Mouse (Mus musculus): ENCODE data around the gene Brms1. TPM values are rescaled to one million over a fixed set of nuclear protein-coding genes. Genes with fewer than 3 reads are reported as not detected.

Gene Brms1
- total RNA-seq, 2 experiments from 2014 or later, result 22.6 to 32.0 TPM

DNA sequence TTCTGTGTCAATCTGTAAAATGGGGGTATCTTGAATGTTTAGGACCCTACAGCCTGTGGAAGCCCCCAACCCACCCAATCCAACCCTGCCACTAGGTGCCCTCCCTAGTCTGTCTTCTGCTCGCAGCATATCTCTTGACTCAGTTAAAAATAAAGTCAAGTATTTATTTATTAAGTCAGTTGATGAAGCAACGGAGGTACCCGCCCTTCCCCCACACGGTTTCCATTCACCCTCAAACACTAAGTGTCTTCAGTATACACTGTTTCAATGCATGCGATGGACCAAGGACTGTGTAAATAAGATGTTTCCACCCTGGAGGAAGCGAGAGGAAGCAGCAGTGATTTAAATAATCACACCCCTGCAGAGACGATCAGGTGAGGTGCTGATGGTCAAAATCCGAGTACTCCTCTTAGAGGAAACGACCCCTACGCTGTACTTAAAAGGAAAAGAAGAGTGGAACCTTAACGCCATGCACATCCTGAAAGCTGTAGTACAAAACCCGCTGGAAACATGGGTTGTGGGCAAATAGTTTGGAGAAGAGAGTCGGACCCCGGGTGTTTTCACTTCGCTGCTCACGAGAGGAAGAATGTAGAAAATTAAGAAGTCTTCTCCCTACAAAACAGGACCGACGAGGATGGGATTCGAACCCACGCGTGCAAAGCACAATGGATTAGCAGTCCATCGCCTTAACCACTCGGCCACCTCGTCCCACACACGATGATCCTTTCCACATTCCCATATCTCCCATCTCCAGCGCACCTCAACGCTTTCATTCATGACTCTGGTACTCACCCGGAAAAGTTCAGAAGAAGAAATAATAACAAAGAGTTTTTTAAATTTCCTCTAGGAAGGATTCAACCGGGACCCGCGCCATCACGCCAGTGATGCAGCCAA lies 3.2 kb upstream of the Brms1 start:
- peak; percentile 89 to 90 for DNase-seq (ENCODE audit: low spot score in 2 of 2)

DNA sequence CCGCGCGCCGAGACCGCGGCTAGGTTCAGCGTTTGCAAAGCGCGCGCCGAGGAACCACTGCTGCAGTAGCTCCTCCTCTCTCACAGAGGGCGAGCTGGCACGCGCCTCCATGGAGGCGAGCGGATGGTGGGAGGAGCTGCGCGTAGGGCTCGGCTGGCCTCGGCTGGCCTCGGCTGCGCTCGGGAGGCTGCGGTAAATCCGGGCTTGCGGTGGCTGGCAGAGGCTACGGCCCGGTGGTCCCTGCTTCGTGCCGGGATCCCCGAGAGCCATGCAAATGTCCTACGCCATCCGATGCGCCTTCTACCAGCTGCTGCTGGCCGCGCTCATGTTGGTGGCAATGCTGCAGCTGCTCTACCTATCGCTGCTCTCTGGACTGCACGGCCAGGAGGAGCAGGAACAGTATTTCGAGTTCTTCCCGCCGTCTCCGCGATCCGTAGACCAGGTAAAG lies 2.4 kb upstream of the Brms1 start, which contains the start of the genes B4gat1 and AC124502.3:
Gene B4gat1, plus strand, starts transcription at position 118 of the 448 bp plus-strand sequence.
Gene AC124502.3, plus strand, starts transcription at position 183 of the 448 bp plus-strand sequence.
- peak; percentile 88 to 94 for DNase-seq (ENCODE audit: low spot score in 2 of 2)

DNA sequence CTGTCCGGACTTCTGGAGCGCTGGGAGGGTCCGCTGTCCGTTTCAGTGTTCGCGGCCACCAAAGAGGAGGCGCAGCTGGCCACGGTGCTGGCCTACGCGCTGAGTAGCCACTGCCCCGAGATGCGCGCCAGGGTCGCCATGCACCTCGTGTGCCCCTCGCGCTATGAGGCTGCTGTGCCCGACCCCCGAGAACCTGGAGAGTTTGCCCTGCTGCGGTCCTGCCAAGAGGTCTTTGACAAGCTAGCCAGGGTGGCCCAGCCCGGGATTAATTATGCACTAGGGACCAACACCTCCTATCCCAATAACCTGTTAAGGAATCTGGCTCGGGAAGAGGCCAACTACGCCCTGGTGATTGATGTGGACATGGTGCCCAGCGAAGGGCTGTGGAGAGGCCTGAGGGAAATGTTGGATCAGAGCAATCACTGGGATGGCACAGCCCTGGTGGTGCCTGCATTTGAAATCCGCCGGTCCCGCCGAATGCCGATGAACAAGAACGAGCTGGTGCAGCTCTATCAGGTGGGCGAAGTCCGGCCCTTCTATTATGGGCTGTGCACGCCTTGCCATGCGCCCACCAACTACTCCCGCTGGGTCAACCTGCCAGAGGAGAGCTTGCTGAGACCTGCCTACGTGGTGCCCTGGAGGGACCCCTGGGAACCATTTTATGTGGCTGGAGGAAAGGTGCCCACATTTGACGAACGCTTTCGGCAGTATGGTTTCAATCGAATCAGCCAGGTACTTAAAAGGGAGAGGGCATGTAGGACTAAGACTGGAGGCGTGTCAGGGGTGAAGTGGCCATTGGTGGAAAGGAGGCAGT lies 1.6 kb upstream of the Brms1 start:
- DNase-seq (ENCODE audit: low spot score in 2 of 2), result peak in 1 of 2 experiments; percentile 32

DNA sequence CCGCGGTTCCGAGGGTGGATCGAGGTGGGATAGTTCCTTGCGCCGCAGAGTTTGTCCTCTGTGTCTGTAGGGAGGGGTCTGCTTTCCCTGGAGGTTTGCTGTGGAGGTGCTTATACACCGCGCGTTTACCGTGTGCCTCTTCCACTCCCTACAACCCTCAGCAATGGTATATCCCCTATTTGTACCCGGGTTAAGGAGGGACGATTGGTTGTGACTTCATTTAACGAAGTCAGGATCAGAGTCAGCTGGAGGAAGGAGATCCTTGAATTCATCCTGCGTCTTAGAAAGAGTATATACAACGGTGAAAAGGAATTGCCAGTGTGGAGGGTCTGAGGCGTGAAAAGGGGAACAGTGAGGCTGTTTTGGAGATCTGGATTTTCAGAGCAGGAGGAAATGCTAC lies 434 bp downstream of the Brms1 start:
- no peak for DNase-seq (ENCODE audit: low spot score in 2 of 2)

DNA sequence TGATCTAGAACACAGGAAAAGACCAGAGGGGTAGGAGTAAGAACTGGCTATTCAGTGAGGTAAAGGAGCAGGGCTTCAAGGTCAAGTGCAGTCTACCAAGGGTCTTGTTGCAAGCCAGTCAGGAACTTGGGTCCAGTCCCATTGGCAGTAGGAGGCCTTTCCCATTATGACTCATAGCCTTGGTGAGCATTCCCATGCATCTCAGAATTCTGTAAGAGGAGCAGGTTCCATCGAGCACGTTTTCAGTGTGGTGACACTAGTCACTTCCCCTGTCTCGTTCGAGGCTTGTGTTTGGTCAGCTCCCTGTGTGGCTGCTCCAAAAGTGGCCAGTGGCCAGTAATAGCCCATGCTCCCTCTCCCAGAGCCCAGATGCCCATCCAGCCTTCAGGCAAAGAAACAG lies 4.4 kb downstream of the Brms1 start:
- DNase-seq (ENCODE audit: low spot score in 2 of 2), result no peak

DNA sequence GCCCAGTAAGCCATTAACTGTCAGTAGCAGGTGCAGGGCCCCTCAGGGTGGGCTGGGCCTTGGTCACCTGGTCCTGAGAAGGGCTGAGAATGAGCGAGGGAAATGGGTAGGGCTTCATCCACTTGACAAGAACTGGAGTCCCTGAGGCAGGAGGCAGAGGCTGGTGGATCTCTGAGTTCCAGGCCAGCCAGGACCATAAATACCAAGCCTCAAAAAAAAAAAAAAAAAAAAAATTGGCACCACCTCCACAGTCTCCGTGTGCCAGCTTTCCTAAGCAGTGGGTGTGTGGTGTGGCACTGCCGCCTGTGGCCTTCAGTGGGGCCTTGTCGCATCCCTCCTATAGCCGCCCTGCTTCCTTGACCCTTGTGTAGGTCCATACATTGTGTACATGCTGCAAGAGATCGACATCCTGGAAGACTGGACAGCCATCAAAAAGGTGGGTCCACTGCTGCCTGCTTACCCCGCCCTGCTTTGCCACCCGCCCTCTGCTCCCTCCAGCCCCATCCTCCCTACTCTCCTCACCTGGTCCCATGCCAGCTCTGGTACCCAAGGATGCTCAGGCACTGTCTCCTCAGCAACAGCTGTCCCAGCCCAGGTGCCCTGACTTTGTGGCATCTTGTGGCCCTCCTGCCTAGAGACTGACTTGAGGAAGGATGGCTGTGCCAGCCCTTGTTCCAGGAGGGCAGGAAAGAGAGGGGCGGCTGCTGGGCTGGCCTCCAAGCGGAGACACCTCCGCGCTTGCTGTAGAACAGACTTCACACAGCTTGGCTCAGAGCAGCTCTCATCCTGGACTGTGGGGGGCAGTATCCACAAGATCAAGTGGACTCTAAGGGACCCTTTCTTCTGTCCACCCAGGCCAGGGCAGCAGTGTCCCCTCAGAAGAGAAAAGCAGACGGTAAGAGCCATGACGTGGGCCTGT lies 7.2 kb downstream of the Brms1 start:
- DNase-seq (ENCODE audit: low spot score in 2 of 2), result peak; percentile 70 to 82

DNA sequence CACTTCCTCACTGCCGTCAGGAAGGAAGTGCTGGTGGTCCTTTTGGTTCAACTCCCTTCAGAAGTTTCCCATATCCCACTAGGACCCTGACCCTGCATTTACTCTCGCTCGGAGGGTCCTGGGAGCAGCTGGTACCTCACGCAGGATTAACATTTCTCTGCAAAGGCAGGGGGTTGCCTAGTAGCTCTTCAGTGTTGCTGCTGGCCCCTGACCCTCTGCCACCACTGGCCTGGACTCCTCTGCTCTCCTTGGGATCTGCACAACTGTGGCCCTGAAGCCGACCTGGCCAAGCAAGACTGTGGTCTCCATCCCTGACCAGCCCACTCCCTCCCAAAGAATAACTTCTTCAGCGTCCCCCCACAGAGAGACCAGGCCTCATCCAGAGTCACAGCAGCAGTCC lies 8.2 kb downstream of the Brms1 start:
- no peak for DNase-seq (ENCODE audit: low spot score in 2 of 2)

DNA sequence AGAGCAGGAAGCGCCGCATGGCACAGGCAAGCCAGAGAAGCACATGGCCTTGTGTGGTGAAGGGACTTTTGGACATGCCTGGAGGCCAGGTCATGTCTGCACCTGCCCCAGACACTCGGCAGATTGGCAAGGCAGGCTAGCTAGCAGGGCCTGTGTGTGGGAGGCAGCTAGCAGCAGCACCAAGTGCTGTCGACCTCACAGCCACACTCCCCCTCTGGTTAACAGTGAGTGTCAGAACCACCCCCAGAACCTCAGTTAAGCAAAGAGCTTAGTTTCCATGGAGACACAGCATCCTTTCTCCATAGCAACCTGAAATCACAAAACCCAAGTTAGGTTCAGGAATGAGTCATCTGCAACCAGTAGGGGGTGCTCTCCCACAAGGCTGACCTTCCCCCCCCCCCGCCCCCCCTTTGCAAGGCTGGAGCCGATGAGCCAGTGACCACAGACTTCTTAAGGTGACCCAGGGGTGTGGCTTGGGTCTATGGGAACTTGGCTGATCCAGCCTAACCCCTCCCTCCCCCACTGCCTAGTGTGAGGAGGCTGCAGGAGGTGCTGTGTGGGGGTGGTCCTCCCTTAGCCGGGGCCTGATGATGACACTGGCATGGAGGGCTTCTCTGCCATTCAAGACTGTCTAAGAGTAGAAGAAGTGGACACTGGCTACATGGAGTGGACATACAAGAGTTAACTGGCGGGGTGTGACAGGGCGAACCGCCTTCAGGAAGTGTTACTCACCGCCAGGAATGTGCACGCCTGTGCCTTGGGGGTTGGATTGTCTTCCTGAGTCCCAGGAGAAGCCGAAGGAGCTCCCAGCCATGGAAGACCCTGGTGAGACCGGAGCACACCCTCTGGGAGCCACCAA lies 9.1 kb downstream of the Brms1 start, which contains the start of gene Rin1:
Gene Rin1, plus strand, starts transcription at position 435 of the 859 bp plus-strand sequence.
- DNase-seq (ENCODE audit: low spot score in 2 of 2), result peak; percentile 69 to 84

DNA sequence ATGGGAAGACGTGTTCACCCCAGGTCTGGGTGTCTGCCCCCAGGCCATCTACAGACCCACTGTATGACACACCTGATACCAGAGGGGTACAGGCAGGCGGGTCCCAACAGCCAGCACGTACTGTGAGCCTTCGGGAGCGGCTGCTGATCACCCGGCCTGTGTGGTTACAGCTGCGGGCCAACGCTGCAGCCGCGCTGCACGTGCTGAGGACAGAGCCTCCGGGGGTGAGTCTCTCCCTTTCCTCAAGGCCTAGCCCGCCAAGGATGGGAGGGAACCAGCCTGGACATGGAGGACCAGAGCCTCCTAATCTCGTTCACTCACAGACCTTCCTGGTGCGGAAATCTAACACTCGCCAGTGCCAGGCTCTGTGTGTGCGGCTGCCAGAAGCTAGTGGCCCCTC lies 9.9 kb downstream of the Brms1 start:
- DNase-seq (ENCODE audit: low spot score in 2 of 2), result peak in 1 of 2 experiments; percentile 42

DNA sequence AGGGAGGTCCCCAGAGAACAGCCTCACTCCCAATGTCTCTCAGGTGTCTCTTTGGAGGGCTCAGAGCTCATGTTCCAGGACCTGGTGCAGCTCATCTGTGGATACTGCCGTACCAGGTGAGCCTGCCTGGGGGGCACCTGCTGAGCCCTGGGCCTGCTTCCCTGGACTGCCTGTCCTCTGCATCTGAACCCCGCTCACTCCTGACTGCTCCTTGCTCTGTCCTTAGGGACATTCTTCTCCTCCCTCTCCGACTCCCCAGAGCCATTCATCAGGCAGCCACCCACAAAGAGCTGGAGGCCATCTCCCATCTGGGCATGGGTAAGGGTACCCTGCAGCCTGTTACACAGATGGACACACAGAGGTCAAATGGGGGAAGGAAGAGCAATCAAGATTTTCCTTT lies 10.4 kb downstream of the Brms1 start:
- no peak for DNase-seq (ENCODE audit: low spot score in 2 of 2)

DNA sequence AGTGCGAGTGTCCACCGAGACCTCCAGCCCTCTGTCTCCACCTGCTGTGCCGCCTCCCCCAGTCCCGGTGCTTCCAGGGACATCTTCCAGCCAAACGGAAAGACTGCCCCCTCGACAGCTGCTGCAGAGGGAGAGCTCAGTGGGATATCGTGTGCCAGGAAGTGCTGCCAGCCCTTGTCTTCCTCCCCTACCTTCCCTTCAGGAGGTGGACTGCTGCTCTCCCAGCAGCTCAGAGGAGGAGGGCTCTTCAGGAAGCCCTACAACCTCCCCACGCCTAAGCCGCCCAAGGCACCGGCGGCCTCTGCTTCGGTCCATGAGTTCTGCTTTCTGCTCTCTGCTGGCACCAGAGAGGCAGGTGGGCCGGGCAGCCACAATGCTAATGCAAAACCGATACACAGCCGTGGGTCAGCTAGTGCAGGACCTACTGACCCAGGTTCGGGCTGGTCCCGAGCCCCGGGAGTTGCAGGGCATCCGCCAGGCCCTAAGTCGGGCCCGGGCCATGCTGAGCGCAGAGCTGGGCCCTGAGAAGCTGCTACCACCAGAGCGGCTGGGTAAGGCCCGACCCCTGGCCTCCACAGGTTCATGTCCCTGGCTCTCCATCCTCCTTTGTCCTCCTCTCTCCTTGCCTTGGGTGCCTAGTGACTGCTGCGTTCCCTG lies 11.1 kb downstream of the Brms1 start:
- peak; percentile 72 to 79 for DNase-seq (ENCODE audit: low spot score in 2 of 2)

DNA sequence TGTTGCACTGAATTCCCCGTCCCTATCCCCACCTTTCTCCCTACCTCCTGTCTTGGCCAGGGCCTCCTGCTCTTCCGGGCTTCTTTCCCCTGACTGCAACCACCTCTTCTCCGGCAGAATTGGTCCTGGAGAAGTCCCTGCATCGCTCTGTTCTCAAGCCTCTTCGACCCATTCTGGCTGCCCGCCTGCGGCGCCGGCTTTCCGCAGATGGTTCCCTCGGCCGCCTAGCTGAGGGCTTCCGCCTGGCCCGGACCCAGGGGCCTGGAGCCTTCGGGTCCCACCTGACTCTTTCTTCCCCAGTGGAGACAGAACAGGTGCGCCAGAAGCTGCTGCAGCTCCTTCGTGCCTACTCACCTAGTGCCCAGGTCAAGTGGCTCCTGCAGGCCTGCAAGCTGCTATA lies 11.7 kb downstream of the Brms1 start:
- no peak for DNase-seq (ENCODE audit: low spot score in 2 of 2)

DNA sequence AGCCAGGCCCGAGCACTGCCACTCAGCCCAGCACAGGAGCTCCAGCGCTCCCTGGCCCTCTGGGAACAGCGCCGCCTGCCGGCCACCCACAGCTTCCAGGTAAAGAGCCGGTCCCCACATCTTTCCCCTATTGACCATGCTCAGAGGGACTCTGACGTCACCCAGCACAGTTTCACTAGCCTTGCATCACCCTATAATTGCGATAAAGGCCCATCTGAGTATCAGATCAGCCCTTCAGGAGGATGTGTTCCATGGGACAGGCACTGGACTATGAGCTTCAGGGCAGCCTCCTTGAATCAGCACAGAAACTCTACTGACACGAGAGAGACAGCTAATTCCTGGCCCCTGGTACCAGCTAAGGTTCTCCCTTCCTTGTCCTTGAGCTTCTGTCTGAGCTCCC lies 12.8 kb downstream of the Brms1 start:
- peak; percentile 70 to 71 for DNase-seq (ENCODE audit: low spot score in 2 of 2)

DNA sequence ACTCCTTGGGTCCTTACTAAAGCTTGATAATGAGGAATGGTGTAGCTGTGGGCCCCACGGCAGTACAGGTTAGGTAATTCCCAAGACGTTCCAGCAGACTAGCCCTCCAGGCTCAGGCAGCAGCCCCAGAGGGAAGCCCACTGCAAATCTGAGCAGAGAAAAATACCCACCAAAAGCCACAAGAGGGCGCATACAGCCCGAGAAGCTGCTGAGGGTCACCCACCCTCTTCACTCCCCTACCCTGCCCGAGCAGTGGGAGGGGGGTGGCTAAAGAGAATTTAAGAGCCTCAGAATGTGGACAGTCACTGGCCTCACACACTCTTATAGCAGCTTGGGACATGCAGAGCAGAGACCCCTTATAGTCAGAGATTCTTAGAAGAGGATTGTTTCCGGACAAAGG lies 15.1 kb downstream of the Brms1 start:
- no peak for DNase-seq (ENCODE audit: low spot score in 2 of 2)

DNA sequence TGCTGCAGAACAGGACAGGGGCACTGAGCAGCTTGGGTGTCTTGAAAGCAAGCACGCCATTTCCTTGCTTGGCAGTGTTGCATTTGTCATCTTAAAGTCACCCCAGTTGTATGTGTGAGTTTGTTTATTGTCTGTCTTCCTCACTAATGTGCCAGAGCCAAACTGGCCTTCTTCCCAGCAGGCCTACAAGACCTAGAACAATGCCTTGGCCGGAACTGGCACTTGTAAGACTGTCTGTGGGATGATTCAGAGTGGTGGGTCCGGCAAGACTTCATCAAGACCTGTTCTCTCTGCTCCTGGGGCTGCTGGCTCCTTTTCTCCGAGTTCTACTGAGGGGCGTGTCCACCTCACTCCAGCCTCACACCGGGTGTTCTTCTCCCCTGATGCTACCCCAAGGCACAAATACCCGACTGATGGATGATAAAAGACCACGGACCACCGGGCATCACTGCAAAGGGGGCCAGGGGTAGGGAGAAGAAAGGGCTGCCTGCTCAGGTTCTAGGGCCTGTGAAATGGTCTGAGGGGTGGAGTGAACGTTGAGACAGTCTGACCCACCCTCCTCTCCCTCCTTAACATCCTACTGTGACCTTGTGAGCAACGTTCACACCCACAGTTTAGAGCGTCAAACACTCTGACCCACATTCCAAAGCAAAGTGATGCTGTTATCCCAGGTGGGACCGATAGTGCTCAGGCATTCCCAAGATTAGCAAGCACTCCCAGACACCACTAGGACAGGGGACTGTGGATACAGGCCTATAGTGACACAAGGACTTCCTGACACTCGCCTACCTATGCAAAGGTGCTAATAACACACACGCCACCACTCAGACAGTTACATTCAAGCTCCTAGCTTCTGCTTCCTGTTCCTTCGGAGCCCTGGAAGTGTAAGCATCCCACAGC lies 17.0 kb downstream of the Brms1 start:
- no peak for DNase-seq (ENCODE audit: low spot score in 2 of 2)

DNA sequence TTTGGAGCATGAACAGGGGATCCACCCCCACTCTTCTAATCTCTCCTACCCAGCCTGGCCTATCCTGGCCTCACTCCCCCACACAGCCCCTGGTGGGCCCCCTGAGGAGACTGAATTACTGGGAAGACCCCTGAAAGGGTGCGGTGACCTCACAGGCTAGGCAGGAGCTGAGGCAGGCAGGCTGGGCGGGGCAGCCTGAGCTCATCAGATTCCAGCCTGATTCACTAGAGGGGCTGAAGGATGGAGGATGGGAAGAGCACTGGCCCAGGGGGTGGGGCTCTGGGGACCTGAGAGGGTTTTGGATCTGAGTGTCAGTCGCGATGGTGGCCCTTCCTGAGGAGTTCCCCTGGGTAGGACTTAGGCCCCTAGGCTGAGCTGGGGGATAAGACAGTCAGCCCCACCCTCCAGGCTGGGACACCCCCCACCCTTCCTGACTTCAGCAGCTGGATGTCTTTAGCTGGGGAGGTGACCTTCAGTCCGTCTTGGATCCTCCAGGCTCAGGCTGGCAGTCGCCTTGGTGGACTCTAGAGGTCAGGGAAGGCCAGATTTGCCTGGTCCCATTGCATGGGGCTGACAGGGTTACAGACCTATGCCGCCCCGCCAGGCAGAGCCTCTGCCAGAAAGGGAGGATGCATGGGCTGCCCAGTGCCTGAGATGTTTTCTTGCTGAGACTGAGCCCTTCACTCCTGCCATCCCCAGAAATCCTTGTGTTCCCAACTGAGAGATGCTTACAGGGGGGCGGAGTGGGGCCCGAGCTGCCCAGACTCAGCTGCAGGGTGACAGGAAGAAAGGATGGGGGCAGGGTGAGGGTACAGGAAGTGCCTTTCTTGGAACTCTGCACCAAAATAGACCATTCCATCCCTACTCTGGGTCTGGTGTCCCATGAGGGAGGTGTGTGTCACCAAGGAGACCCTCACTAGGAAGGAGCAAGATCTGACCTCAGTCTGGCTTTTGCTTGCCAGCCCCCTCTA lies 17.9 kb downstream of the Brms1 start:
- no peak for DNase-seq (ENCODE audit: low spot score in 2 of 2)
